Mouse (Mus musculus): Measurements from ENCODE around the gene Fzd10.

Gene Fzd10

GRCm38 (mm10) chr5:128600072-128601021, at the start of gene Fzd10:
Gene Fzd10, plus strand, starts transcription at chr5:128600844.
- 1% methylated on average over 66 of the region's 73 CpGs for WGBS

DNA sequence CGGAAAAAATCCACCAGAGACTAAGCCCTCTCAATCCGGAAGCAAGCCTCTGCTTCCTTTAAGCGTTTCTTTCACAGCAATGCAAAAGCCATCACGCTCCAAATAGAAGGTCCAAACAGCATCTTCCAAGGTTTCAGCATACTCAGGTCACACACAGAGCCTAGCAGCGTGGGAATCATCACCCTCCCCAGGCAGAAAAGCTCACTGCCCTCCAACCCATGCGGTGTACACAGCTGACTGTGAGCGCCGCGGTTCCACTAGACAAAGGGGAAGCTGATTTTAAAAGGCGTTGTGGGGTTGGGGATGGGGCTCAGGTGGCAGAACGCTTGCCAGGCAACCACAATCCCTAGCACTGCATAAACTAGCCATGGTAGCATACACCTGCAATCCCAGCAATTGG, 49.2 kb upstream of the Fzd10 start:
- 13% methylated on average over 11 of the region's 11 CpGs for WGBS

- 6% methylated on average over 28 of the region's 28 CpGs for WGBS
Measured at GRCm38 (mm10) chr5:128552136-128552890, 48.3 kb upstream of the Fzd10 start.

- WGBS, result 57% methylated on average over 7 of the region's 7 CpGs
Measured at GRCm38 (mm10) chr5:128558126-128558525, 42.5 kb upstream of the Fzd10 start.

GRCm38 (mm10) chr5:128567313-128567712, 33.3 kb upstream of the Fzd10 start:
- 47% methylated on average over 6 of the region's 6 CpGs for WGBS

- WGBS, result 32% methylated on average over 5 of the region's 5 CpGs
Measured at GRCm38 (mm10) chr5:128568970-128569369, 31.7 kb upstream of the Fzd10 start.

DNA sequence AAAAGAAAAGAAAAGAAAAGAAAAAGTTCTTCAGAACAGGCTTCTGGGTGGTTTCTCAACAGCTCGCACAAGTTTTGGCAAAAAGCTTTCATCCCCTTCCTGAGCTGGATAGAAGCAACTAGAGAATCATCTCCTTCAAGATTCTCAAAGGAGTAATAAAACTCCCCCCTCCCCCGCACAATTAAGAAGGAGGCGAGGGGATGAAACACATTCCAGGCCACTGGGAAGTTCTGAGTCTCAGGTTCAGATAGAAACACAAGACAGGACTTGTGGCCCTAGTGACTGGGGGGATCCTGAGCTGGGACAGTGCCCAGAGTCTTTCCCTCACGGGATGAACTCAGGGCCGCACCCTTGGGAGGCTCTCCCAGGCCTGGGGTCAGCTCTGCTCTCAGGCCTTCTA, 30.6 kb upstream of the Fzd10 start:
- 71% methylated on average over 5 of the region's 5 CpGs for WGBS

- WGBS, result 73% methylated on average over 5 of the region's 5 CpGs
Measured at GRCm38 (mm10) chr5:128570848-128571247, 29.8 kb upstream of the Fzd10 start.

- WGBS, result 65% methylated on average over 8 of the region's 8 CpGs
Measured at GRCm38 (mm10) chr5:128571706-128572105, 28.9 kb upstream of the Fzd10 start.

DNA sequence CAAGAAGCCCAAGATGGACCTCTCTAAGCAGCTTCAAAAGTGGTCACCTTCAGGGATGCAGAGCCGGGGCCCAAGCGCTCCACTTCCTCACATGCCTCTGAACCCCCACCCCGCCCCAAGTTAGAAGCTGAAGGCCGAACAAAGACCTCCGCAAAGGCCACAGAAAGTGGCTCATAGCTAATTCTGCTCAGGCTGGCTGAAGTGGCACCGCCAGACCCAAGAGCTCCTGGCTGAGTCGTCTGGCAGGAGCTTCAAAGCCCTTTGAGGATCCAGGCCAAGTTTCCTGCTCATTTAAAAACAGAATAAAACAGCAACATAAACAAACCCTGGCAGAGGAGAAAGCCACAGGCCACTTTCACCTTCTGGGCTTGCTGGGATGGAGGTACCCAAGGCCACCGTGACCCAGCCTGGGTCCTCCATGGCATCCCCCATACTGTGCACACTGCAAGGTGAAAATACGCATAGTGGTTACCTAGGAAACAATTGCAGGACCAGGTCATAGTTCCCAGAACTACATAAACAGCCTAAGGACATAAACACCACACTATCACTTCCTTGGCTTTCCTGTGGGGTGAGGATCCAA, 24.6 kb upstream of the Fzd10 start:
- 52% methylated on average over 9 of the region's 9 CpGs for WGBS

GRCm38 (mm10) chr5:128579047-128579650, 21.5 kb upstream of the Fzd10 start:
- 45% methylated on average over 9 of the region's 9 CpGs for WGBS

GRCm38 (mm10) chr5:128580931-128581330, 19.7 kb upstream of the Fzd10 start:
- WGBS, result 82% methylated on average over 4 of the region's 4 CpGs

DNA sequence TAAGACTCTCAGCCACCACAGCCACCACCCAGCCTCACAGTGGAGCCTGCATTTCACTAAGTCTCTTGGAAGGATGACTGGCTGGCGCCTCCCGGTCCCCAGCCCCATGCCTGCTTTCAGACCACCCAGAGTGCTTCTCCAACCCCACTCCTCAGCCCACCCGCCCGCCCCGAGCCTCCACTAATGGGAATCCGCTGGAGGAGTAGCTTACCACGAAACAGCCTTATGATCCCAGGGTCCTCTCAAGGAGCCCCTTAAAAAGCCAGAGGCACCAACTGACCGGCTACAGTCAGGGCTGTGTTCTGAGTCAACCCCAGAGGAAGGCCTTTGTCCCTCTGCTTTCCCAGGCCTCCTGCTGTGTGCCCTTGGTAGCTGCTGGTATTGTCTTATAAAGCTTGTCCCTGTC, 19.1 kb upstream of the Fzd10 start:
- 65% methylated on average over 8 of the region's 8 CpGs for WGBS

GRCm38 (mm10) chr5:128589231-128589630, 11.4 kb upstream of the Fzd10 start:
- WGBS, result 78% methylated on average over 1 of the region's 1 CpGs

- 92% methylated on average over 13 of the region's 13 CpGs for WGBS
Measured at GRCm38 (mm10) chr5:128593446-128593845, 7.2 kb upstream of the Fzd10 start.

DNA sequence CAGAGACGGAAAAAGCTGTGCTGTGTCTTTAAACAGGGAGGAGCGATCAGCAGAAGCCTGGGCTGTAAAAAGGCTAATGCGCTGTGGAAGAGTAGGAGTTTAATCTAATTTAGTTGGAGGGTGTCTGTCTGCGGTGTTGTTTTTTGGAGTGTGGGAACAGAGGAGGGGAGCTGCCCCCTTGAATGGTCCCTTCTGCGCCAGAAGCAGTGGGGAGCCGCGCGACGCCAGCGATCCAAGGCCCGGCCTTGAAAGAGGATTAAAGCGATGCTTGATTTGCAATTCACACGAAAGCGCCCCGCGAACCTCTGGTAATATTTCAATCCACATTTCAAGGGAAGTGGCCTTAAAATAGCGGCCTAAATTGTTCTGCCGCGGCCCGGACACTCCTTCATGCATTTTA, 3.8 kb upstream of the Fzd10 start:
- WGBS, result 12% methylated on average over 20 of the region's 20 CpGs

DNA sequence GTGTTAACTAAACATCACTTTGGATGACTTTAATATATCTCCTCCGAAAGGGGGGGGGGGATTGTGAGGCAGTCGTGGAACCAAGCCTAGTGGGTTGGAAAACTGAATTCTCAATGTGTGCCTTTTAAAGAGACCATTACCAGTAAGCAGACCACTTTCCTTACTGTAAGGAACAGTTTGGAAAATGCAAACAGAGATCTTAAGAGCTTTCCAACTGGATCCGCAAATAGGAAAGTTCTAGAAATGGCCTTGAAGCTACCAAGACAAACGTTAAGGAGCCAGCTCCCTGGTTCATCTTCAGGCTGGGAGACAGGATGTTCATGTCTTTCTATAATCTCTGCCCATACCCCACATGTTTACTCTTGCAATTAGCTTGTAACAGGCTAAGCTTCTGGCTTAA, 3.3 kb upstream of the Fzd10 start:
- WGBS, result 38% methylated on average over 4 of the region's 4 CpGs

GRCm38 (mm10) chr5:128598191-128598720, 2.4 kb upstream of the Fzd10 start:
- WGBS, result 11% methylated on average over 10 of the region's 10 CpGs

GRCm38 (mm10) chr5:128598760-128599364, 1.8 kb upstream of the Fzd10 start:
- 3% methylated on average over 20 of the region's 20 CpGs for WGBS

GRCm38 (mm10) chr5:128599365-128600071, 1.1 kb upstream of the Fzd10 start:
- WGBS, result 4% methylated on average over 28 of the region's 28 CpGs
